Mouse (Mus musculus): ENCODE measurements around the gene Tgfbr3. TPM values are rescaled to one million over a fixed set of nuclear protein-coding genes. Genes with fewer than 3 reads are reported as not detected.
"Not testable (repeated sequence)": the region's sequence is repeated elsewhere in the genome, so short reads cannot be mapped to it uniquely, and the experiment has no call there.

Gene Tgfbr3
- polyA plus RNA-seq, 1 experiment from 2014 or later = 7.2 TPM

DNA sequence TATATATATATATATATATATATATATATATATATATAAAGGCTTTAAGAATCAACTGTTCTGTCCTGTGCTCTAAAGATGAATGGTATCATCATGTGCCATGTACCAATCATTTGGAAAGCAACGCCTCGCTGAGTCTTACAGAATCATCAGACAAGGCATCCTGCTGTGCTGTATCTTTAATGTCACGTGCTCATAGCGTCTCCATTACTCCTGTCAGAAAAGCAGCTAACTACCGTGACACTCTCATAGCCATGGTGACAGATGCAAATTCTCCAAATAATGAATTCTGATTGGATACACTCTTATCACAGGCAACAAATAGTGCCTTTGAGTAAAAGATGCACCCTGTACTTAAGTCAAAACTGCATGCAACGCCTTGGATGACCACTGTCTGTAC lies 40.7 kb downstream of the Tgfbr3 start:
- H3K4me3 ChIP-seq = no peak overlapping the region
- WGBS = 87% methylated on average over 6 of the region's 6 CpGs

DNA sequence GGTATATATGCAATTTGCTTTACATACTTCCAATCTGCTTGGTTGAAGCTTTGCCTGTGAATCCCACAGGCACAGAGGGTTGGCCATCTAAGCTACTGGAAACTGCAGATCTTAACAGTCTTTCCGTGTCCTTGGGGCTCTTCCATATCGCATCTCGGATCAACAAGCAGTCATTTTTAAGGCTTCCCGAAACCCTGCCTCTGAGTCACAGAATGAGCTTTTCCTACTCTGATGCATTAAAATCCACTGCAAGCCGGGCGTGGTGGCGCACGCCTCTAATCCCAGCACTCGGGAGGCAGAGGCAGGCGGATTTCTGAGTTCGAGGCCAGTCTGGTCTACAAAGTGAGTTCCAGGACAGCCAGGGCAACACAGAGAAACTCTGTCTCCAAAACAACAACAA lies 41.1 kb downstream of the Tgfbr3 start:
- H3K27me3 ChIP-seq (ENCODE audit: low read depth, poor library complexity, severe bottlenecking) = peaks cover 16% of the 10 kb centered on the region
- 98% methylated on average over 11 of the region's 11 CpGs for WGBS
- not testable (repeated sequence) for DNase-seq (ENCODE audit: low spot score); H3K4me3 ChIP-seq; H3K9me3 ChIP-seq (replicated peaks); H3K36me3 ChIP-seq; H3K27ac ChIP-seq (replicated peaks)
- peaks cover 28% of the 10 kb centered on the region for H3K4me1 ChIP-seq

More for the DNA sequence above, 40.7 kb downstream of the Tgfbr3 start:
- no peak for DNase-seq (ENCODE audit: low spot score)
- H3K36me3 ChIP-seq = no peaks in the 10 kb centered on the region
- peaks cover 6% of the 10 kb centered on the region; the same call in 1 of the 2 replicates for H3K9me3 ChIP-seq (replicated peaks)
- peaks cover 20% of the 10 kb centered on the region for H3K27me3 ChIP-seq (ENCODE audit: low read depth, poor library complexity, severe bottlenecking)
- no peak overlapping the region for H3K27ac ChIP-seq (replicated peaks)
- peaks cover 28% of the 10 kb centered on the region for H3K4me1 ChIP-seq

DNA sequence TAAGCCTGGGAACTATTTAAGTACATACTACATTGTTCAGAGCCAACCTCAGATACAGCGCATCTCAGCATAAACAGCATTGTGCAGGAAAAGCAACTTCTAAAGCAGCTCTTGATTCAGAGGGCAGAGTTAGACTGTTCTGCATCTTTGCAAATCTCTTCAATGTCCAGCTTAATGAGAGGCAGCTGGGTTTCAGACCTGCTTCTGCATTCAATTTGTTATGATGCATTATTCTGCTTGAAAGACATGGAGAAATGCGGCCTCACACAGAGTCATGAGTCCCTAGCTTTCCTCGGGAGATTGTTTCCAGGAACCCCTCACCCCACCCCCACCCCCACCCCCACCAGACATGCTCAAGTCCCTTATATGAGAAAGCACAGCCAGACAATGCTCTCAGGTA lies 41.6 kb downstream of the Tgfbr3 start:
- Histone ChIP-seq H3K4me1 (peaks cover 25% of the 10 kb centered on the region), H3K4me3 (no peak overlapping the region), H3K27me3 (ENCODE audit: low read depth, poor library complexity, severe bottlenecking) (peaks cover 11% of the 10 kb centered on the region), H3K27ac (replicated peaks) (no peak overlapping the region), H3K36me3 (no peaks in the 10 kb centered on the region), H3K9me3 (replicated peaks) (peaks cover 6% of the 10 kb centered on the region; the same call in 1 of the 2 replicates)
- no peak for DNase-seq (ENCODE audit: low spot score)
- 81% methylated on average over 3 of the region's 3 CpGs for WGBS

DNA sequence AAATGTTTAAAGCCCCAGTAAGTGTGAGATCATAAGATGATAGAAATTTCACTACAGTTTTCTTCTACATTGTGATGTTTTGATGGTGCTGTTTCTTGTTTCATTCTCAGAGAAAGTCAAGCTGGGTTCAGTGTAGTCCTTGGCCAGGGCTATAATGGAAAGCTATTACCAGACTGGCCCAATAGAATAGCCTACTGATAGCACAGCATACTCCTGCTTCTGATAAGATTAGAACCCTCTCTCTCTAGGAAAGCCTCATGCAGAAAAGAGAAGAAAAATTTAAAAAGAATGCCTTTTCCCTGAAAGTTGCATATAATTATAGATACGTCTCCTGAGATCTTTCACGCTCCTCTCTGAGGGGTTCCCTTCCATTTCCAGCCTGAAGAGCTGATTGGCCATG lies 46.0 kb downstream of the Tgfbr3 start:
- no peak overlapping the region for H3K27ac ChIP-seq (replicated peaks)
- H3K36me3 ChIP-seq = no peaks in the 10 kb centered on the region
- H3K9me3 ChIP-seq (replicated peaks) = no peaks in the 10 kb centered on the region; the same call in 1 of the 2 replicates
- DNase-seq (ENCODE audit: low spot score) = no peak
- peaks cover 8% of the 10 kb centered on the region for H3K4me1 ChIP-seq
- no peaks in the 10 kb centered on the region for H3K27me3 ChIP-seq (ENCODE audit: low read depth, poor library complexity, severe bottlenecking)
- no peak overlapping the region for H3K4me3 ChIP-seq
- 94% methylated on average over 2 of the region's 2 CpGs for WGBS

DNA sequence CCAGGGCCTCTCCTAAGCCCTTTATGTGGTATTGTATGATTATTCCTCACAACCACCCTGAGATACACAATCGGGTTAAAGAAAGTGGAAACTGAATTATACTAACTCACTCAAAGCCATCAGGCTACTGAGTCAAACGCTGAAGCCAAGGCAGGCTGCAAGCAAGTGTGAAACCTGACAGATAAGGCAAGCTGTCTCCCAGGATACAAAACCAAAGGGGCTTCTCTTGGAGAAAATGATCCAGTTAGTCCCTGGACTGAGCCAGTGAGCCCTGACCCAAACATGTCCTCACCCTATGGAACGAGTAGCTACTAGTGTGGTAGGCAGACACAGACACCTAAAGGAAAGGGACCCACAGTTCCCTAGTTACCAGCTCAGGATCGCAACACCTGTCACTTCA lies 46.4 kb downstream of the Tgfbr3 start:
- H3K4me1 ChIP-seq = peaks cover 12% of the 10 kb centered on the region
- H3K27ac ChIP-seq (replicated peaks) = no peak overlapping the region
- no peaks in the 10 kb centered on the region for H3K36me3 ChIP-seq
- 79% methylated on average over 4 of the region's 4 CpGs for WGBS
- no peaks in the 10 kb centered on the region for H3K27me3 ChIP-seq (ENCODE audit: low read depth, poor library complexity, severe bottlenecking)
- no peak for DNase-seq (ENCODE audit: low spot score)
- H3K4me3 ChIP-seq = no peak overlapping the region
- no peaks in the 10 kb centered on the region; the same call in 1 of the 2 replicates for H3K9me3 ChIP-seq (replicated peaks)

DNA sequence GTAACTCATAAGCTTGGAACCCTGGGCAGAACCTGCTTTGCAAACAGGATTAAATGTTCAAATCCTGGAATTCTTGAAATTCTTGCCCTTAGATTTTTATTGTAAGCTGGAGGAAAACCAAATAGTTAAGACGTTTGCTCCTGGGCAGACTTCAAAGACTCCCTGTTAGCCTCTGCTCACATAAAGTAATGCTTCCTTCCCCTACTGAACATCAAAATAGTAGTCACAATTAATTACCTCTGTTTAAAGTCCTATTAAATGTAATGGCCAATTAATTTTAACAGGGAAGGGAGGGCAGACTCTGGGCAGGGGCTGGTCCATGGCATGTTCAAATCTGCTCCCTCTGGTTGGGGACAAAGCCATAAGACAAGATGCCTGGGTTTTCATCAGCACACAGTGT lies 49.2 kb downstream of the Tgfbr3 start:
- H3K9me3 ChIP-seq (replicated peaks) = no peaks in the 10 kb centered on the region
- WGBS = 20% methylated on average over 1 of the region's 1 CpGs
- H3K36me3 ChIP-seq = no peaks in the 10 kb centered on the region
- no peak for DNase-seq (ENCODE audit: low spot score)
- H3K4me3 ChIP-seq = no peak overlapping the region
- H3K27me3 ChIP-seq (ENCODE audit: low read depth, poor library complexity, severe bottlenecking) = no peaks in the 10 kb centered on the region
- H3K4me1 ChIP-seq = peaks cover 33% of the 10 kb centered on the region
- H3K27ac ChIP-seq (replicated peaks) = no peak overlapping the region

DNA sequence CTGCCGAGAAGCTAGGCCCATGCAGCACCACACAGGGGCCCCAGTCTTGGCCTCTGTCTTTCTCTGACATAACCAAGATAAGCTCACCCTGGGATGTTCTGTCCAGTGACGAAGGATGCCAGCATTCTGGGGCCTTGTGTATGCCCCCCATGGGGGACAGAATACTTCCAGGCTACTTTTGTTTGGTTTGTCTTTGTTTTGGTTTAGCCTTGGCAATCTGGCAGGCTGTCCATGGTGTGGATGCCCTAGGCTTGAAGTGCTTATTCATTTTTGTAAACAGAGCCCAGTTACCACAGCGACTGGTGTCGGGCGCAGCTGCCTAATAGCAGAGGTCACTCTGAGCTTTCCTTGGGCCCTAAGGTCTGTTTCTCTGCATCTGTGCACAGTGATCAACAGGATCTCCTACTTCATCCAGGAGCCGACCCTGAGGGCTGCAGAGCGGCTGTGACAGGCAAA lies 51.4 kb downstream of the Tgfbr3 start:
- peak; percentile 40 for DNase-seq (ENCODE audit: low spot score)
- no peak overlapping the region for H3K4me3 ChIP-seq
- no peaks in the 10 kb centered on the region for H3K36me3 ChIP-seq
- H3K9me3 ChIP-seq (replicated peaks) = no peaks in the 10 kb centered on the region
- H3K4me1 ChIP-seq = peaks cover 47% of the 10 kb centered on the region
- H3K27me3 ChIP-seq (ENCODE audit: low read depth, poor library complexity, severe bottlenecking) = no peaks in the 10 kb centered on the region
- peak overlapping the region; percentile 61 for H3K27ac ChIP-seq (replicated peaks)
- 50% methylated on average over 7 of the region's 7 CpGs for WGBS

DNA sequence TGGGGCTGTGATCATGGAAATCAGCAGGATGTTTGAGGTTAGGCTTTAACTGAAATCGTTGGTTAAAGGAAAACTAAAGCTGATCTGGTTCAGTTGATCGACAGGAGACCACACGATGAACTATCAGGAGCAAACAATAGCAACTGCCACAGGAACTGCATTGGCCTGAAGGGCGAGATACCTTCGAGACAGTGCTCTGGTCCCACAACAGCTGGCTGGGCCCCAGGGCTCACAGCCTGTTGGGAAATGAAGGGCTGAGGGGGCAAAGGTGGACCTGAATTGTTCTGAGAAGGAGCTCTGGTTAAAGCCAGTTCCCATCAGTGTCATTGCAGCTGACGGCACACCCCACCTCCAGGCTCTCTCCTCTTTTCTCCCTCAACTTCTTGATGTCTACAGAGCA lies 52.5 kb downstream of the Tgfbr3 start:
- Histone ChIP-seq H3K9me3 (replicated peaks) (no peaks in the 10 kb centered on the region), H3K27ac (replicated peaks) (peak overlapping the region; percentile 61), H3K4me3 (no peak overlapping the region), H3K27me3 (ENCODE audit: low read depth, poor library complexity, severe bottlenecking) (no peaks in the 10 kb centered on the region), H3K36me3 (no peaks in the 10 kb centered on the region), H3K4me1 (peaks cover 47% of the 10 kb centered on the region)
- no peak for DNase-seq (ENCODE audit: low spot score)
- 75% methylated on average over 6 of the region's 6 CpGs for WGBS

DNA sequence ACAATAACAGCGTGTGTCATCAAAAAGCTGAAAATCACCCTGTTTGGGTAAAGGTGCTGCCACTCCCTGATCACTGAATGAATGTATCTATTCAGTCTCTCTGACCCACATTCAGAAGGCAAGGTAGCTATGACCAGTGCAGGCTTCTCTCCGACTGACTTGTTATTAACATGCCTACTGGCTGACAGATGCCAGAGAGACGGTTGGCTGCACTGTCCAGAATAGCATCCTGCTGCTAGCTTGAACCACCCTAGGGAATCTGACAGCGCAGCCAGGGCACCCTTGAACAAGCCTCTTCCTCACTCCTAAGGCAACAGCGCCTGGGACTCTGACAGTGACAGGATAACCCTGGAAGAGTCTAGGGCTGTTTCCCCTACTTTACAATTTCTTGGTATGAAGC lies 53.4 kb downstream of the Tgfbr3 start:
- WGBS = 86% methylated on average over 5 of the region's 5 CpGs
- H3K27me3 ChIP-seq (ENCODE audit: low read depth, poor library complexity, severe bottlenecking) = no peaks in the 10 kb centered on the region
- no peaks in the 10 kb centered on the region for H3K9me3 ChIP-seq (replicated peaks)
- DNase-seq (ENCODE audit: low spot score) = no peak
- H3K36me3 ChIP-seq = no peaks in the 10 kb centered on the region
- H3K4me3 ChIP-seq = no peak overlapping the region
- H3K4me1 ChIP-seq = peaks cover 47% of the 10 kb centered on the region
- H3K27ac ChIP-seq (replicated peaks) = no peak overlapping the region

DNA sequence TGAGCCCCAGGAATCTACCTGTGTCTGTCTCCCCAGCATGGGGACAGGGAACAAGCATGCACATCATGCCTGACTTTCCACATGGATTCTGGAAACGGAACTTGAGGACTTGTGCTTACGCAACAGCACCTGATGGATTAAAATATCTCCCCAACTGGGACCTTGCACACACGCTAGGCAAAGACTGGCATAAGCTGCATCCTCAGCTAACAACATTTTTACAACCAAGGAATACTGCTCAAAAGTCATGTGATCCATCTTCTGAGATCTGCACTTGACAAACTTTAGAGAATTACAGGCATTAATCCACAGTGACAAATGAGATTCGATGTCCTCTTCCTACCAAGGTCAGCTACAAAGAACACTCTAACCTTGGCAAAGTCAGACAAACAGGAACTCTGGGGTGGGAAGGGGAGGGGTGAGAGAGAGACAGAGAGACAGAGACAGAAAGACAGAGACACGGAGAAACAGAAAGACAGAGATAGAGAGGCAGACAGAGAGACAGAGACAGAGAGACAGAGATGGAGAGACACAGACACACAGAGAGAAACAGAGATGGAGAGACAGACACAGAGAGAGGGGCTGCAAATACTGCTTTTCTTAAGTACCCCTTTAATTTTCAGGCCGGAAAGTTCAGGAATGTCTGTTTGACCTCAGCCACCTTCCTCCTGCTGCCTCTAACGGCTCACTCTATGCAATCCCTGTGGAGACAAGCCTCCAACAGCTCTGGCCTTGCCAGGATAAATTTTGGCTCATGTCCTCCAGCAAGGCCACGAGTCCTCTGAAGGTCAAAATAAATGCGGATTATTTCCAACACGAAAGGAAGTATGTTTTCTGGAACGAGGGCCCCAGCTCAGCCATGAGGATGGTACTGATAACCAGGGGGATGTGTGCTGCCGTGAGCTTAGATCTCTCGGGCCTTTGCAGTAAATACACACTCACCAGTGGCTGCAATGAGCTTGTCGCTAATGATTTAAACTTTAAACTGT lies 55.8 kb downstream of the Tgfbr3 start:
- 79% methylated on average over 14 of the region's 14 CpGs for WGBS
- DNase-seq (ENCODE audit: low spot score) = no peak
- H3K9me3 ChIP-seq (replicated peaks) = no peaks in the 10 kb centered on the region
- H3K27me3 ChIP-seq (ENCODE audit: low read depth, poor library complexity, severe bottlenecking) = no peaks in the 10 kb centered on the region
- no peak overlapping the region for H3K4me3 ChIP-seq
- peak overlapping the region; percentile 24; the same call in 1 of the 2 replicates for H3K27ac ChIP-seq (replicated peaks)
- H3K4me1 ChIP-seq = peaks cover 48% of the 10 kb centered on the region
- H3K36me3 ChIP-seq = no peaks in the 10 kb centered on the region

DNA sequence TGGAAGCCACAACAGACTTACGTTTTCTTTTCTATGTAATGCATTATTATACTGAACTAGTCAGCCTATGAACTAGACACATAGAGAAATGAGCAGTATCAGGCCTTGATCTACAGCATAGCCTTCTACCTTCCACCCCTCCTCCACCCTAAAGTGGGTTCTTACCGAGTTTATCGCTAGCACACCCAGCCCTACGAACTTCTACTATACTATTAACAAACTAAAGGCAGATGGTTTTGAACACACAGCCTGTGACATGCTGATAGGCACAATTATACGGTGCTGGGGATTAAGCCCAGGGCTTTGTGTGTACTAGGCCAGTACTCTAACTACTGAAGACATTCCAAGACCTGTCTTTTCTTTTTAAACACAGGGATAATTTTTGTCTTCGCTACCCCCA lies 59.2 kb downstream of the Tgfbr3 start:
- DNase-seq (ENCODE audit: low spot score) = no peak
- H3K4me1 ChIP-seq = peaks cover 20% of the 10 kb centered on the region
- H3K9me3 ChIP-seq (replicated peaks) = no peaks in the 10 kb centered on the region
- no peak overlapping the region for H3K4me3 ChIP-seq
- H3K27ac ChIP-seq (replicated peaks) = no peak overlapping the region
- WGBS = 75% methylated on average over 6 of the region's 6 CpGs
- H3K36me3 ChIP-seq = no peaks in the 10 kb centered on the region
- H3K27me3 ChIP-seq (ENCODE audit: low read depth, poor library complexity, severe bottlenecking) = no peaks in the 10 kb centered on the region

DNA sequence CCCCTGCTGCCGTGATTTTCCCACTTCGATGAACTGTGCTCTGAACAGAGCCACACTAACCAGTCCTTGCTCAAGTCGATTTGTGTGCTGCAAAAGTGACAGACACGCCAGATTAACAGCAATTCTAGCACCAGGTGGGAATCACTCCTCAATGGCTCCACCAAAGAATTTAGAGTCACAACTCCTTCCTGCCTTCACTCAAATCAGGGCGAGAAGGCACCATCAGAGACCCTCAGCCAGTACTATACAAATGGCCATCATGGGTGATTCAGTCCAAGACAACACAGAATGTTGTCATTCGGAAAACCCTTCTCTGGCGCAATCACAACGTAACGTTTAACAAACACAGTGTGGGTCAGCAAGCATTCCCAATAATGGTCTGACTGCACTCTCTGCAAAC lies 60.4 kb downstream of the Tgfbr3 start:
- Histone ChIP-seq H3K27me3 (ENCODE audit: low read depth, poor library complexity, severe bottlenecking) (no peaks in the 10 kb centered on the region), H3K4me3 (no peak overlapping the region), H3K9me3 (replicated peaks) (no peaks in the 10 kb centered on the region), H3K36me3 (no peaks in the 10 kb centered on the region), H3K27ac (replicated peaks) (0 out of 2 replicates have a peak overlapping the region, but pooled peaks have one; percentile 23), H3K4me1 (peaks cover 15% of the 10 kb centered on the region)
- 87% methylated on average over 9 of the region's 9 CpGs for WGBS
- no peak for DNase-seq (ENCODE audit: low spot score)

DNA sequence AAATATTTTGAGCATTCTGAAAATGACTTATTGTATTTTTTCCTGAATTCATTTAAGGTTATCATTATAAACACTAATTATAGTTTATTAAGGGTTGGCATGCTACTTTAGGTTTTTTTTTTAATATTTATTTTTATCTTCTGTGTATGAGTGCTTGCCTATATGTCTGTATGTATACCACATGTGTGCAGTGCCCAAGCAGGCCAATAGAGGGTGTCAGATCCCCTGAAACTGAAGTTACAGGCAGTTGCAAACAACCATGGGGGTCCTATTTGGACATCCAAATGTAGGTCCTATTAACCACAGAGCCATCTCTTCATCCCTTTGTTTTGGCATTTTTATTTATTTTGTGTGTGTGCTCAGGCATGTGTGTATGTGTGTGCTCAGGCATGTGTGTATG lies 61.8 kb downstream of the Tgfbr3 start:
- no peak for DNase-seq (ENCODE audit: low spot score)

More for the DNA sequence above, 61.8 kb downstream of the Tgfbr3 start:
- no peaks in the 10 kb centered on the region for H3K36me3 ChIP-seq
- no peaks in the 10 kb centered on the region for H3K9me3 ChIP-seq (replicated peaks)
- H3K4me3 ChIP-seq = no peak overlapping the region
- H3K27ac ChIP-seq (replicated peaks) = no peak overlapping the region
- no peaks in the 10 kb centered on the region for H3K27me3 ChIP-seq (ENCODE audit: low read depth, poor library complexity, severe bottlenecking)
- H3K4me1 ChIP-seq = peaks cover 7% of the 10 kb centered on the region; the same call in 1 of the 2 replicates
